12 mouse cellular contexts compared by ENCODE assay signal in genomic region chr17:51477810-51478209, GRCm38 (mm10).
DNase-seq lines count a peak whose midpoint lies in the region; ATAC-seq and TF ChIP-seq lines count a peak whose summit lies in the region.
"Had no signal": no experiment of that assay in that cellular context is flagged by ENCODE, and none has a peak within 500 bp of the region (broad histone marks: within the 10 kb centered on the region; RNA-seq: fewer than 3 reads in every experiment).

No protein-coding gene starts in this region.

- H3K4me3 ChIP-seq in layer of hippocampus, adult 2 months = no peak overlapping the region
- H3K4me3 ChIP-seq: midbrain, embryonic 10.5 days; stomach, embryonic 15.5 days had no signal

- DNase-seq in frontal cortex, postnatal 10 days (ENCODE audit: low spot score in 2 of 2) = no peak
- no peak for DNase-seq in layer of hippocampus, adult 2 months (ENCODE audit: low spot score in 2 of 2)
- DNase-seq in layer of hippocampus, adult 11-12 months (ENCODE audit: low spot score) = no peak
- DNase-seq in thymus, postnatal 4 days = peak; percentile 43
- no peak for DNase-seq in thymus, postnatal 25 days
- DNase-seq in testis, postnatal 10 days (ENCODE audit: low spot score) = peak; percentile 43
- no peak for DNase-seq in kidney, postnatal 36 days

- TF ChIP-seq CTCF in layer of hippocampus, adult 2 months (conservative IDR thresholded peaks at IDR 0.05) = peak; percentile 40

- peak; percentile 80 for ATAC-seq in frontal cortex, adult (ENCODE audit: low TSS enrichment)
- ATAC-seq: forebrain, embryonic 16.5 days; inflammation-experienced regulatory T-cells, adult 6 months had no signal

- no peak overlapping the region for H3K27ac ChIP-seq in layer of hippocampus, adult 2 months
- H3K27ac ChIP-seq: midbrain, embryonic 10.5 days; stomach, embryonic 15.5 days had no signal

Comparison
In these comparisons a context has a peak if more than half of its experiments do, and no peak if none do; other contexts are left out.
1. DNase-seq: peak in thymus, postnatal 4 days (single experiment) and testis, postnatal 10 days (single experiment); none in frontal cortex, postnatal 10 days (0 of 2), layer of hippocampus, adult 2 months (0 of 2), layer of hippocampus, adult 11-12 months (single experiment), thymus, postnatal 25 days (single experiment) and kidney, postnatal 36 days (0 of 2).